Mouse (Mus musculus) G1E (cell line): ENCODE results near the gene Scml4. TPM values are rescaled to one million over a fixed set of nuclear protein-coding genes. Genes with fewer than 3 reads are reported as not detected.

Experiments
- ATAC-seq: 2 replicates; pipeline ENCODE4 v1.8.0; 2016; ENCODE audit warnings: mild to moderate bottlenecking; ENCODE audit not compliant: insufficient number of reproducible peaks, poor library complexity, low FRiP score, severe bottlenecking; ENCODE audit errors: extremely low read depth
- DNase-seq: peaks from one replicate; pipeline ENCODE4 v3.0.0; 2012; ENCODE audit warnings: low spot score
- H3K27me3 ChIP-seq: 2 replicates; pipeline ENCODE4 v1.6.1; 2012; ENCODE audit warnings: mild to moderate bottlenecking, low read length, inconsistent platforms; ENCODE audit not compliant: insufficient read depth
- H3K36me3 ChIP-seq: replicated peaks from 2 replicates; pipeline ENCODE3; 2012; ENCODE audit warnings: mild to moderate bottlenecking, inconsistent platforms
- H3K4me1 ChIP-seq: 2 replicates; pipeline ENCODE4 v1.6.1; 2012; ENCODE audit warnings: low read depth, low read length, inconsistent platforms, mixed read lengths; ENCODE audit not compliant: insufficient read depth
- H3K4me3 ChIP-seq: 2 replicates; pipeline ENCODE4 v1.5.1; 2012; ENCODE audit warnings: low read depth, mild to moderate bottlenecking, inconsistent platforms, low read length, moderate library complexity, mixed read lengths
- H3K9me3 ChIP-seq: replicated peaks from 2 replicates; pipeline ENCODE4 v1.6.1; 2012; ENCODE audit warnings: inconsistent platforms
- CTCF ChIP-seq: IDR thresholded peaks from 2 replicates; pipeline ENCODE4 v1.5.1; 2012; ENCODE audit warnings: low read depth, low read length, inconsistent platforms, mixed read lengths
- GATA1 ChIP-seq: IDR thresholded peaks from 2 replicates; pipeline ENCODE4 v1.6.1; 2012; ENCODE audit warnings: borderline replicate concordance, low read length, inconsistent platforms, mixed read lengths
- GATA2 ChIP-seq: IDR thresholded peaks from 2 replicates; pipeline ENCODE4 v1.6.1; 2012; ENCODE audit warnings: low read depth, low read length, inconsistent platforms, borderline replicate concordance
- POLR2AphosphoS5 ChIP-seq: IDR thresholded peaks from 2 replicates; pipeline ENCODE4 v1.6.1; 2012; ENCODE audit warnings: low read depth, low read length, inconsistent platforms; ENCODE audit not compliant: insufficient replicate concordance
- TAL1 ChIP-seq: conservative IDR thresholded peaks from 2 replicates; pipeline ENCODE4 v1.6.1; 2012; ENCODE audit warnings: low read depth, low read length, inconsistent platforms, mixed read lengths
- polyA plus RNA-seq: library from polyadenylated mRNA; stranded (reverse); fragments of >175 nt; gene quantifications from 2 replicates; pipeline ENCODE4 v1.2.3, GENCODE M21; 2012
- total RNA-seq, 2 experiments: library from RNA; stranded (forward) in 1 of 2; stranded (reverse) in 1 of 2; fragments of 200-1000 nt in 1 of 2; fragments of >200 nt in 1 of 2; fragmentation: Nextera tagmentation in 1 of 2; gene quantifications; 2 replicates each; pipeline ENCODE4 v1.2.3; 2014 to 2017

The Scml4 gene
- total and polyA plus RNA-seq, 3 experiments, result not detected

DNA sequence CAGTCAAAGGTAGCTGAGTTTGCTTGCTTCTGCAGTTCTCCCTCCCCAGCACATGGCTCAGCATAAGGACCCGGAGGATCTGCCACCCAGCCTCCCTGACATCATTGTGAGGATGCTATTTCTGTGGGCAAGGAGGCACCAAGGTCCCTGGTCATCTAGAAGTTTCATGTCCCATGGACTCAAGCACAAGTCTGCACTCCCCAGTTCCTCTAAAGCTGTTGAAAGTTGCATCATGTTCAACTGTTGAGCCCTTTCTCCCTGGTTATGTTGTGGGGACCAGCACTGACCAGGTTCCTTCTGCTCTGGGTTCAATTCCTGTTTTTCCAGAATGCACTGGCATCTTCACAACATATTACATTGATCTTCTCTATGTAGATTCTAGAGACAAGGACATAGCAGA is 42.9 kb downstream of the Scml4 start:
- no peaks in the 10 kb centered on the region for H3K27me3 ChIP-seq
- no peak for DNase-seq
- H3K4me3 ChIP-seq, result no peak overlapping the region
- H3K4me1 ChIP-seq, result no peaks in the 10 kb centered on the region
- no peaks in the 10 kb centered on the region for H3K36me3 ChIP-seq
- H3K9me3 ChIP-seq, result no peaks in the 10 kb centered on the region
- no peak for TF ChIP-seq CTCF
- no peak for TF ChIP-seq POLR2AphosphoS5
- no peak for TF ChIP-seq TAL1
- no peak for TF ChIP-seq GATA2
- TF ChIP-seq GATA1, result no peak
- no peak for ATAC-seq

DNA sequence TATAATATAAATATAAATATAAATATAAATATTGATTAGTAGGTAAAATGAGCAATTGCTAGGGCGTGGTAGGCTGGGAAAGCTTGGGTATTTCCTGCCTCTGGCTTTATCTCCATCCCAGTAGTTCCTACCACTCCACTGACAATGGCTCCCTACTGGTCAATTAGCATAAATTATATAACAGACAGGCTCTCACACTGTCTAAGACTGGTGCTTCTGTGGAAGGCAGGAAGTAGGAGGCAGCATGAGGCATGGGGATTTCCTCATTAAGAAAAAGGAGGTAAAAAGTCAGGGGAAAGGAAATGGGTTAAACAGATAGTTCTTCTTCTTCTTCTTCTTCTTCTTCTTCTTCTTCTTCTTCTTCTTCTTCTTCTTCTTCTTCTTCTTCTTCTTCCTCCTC is 48.4 kb downstream of the Scml4 start:
- no peaks in the 10 kb centered on the region for H3K4me1 ChIP-seq
- H3K36me3 ChIP-seq, result no peaks in the 10 kb centered on the region
- ATAC-seq (no peak), DNase-seq (no peak)
- no peaks in the 10 kb centered on the region for H3K9me3 ChIP-seq
- no peak overlapping the region for H3K4me3 ChIP-seq
- TF ChIP-seq GATA2, result no peak
- TF ChIP-seq TAL1, result no peak
- TF ChIP-seq POLR2AphosphoS5, result no peak
- no peak for TF ChIP-seq CTCF
- no peak for TF ChIP-seq GATA1
- no peaks in the 10 kb centered on the region for H3K27me3 ChIP-seq

DNA sequence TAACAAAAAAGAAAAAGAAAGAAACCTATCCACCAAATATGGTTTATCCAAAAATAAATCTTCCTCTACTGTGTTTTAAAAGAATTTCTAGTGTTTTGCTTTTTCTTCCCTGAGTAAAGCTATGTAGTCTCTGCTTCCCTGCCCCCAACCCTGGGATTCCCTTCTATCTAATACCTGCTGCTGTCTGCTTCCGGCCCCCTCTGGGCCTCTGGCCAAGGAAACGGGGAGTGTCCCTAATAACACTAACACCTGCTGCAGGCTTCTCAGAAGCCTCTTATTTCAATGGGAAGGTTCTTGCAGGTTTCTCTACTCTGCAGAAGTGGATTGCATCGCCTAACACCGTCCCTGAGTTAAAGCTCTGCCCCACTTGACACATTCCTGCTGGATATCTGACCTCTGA is 50.4 kb downstream of the Scml4 start:
- H3K4me3 ChIP-seq, result no peak overlapping the region
- H3K9me3 ChIP-seq, result no peaks in the 10 kb centered on the region
- ATAC-seq (no peak), DNase-seq (no peak)
- TF ChIP-seq POLR2AphosphoS5 (no peak), GATA2 (no peak), GATA1 (no peak), TAL1 (no peak), CTCF (no peak)
- H3K36me3 ChIP-seq, result no peaks in the 10 kb centered on the region
- H3K4me1 ChIP-seq, result no peaks in the 10 kb centered on the region
- H3K27me3 ChIP-seq, result no peaks in the 10 kb centered on the region

DNA sequence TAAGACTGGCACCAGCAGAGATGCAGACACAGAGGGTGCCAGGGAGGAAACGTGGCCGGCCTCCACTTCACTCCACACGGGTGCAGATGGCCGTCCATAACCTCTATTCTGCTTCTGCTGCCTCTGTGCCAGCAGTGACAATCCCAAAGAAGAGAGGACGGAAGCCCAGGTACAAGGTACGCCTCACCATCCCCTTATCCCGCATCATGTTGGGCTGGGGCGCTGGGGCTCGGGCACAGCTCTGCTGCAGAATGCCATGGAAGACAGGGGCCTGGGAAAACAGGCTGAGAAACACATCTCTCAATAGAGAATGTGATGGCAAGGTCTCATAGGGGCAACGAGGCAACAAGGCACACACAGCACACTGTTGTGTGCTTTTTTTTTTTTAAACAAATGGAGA is 51.9 kb downstream of the Scml4 start:
- DNase-seq (no peak), ATAC-seq (no peak)
- Histone ChIP-seq H3K4me3 (no peak overlapping the region), H3K27me3 (no peaks in the 10 kb centered on the region), H3K4me1 (no peaks in the 10 kb centered on the region), H3K36me3 (no peaks in the 10 kb centered on the region), H3K9me3 (no peaks in the 10 kb centered on the region)
- TF ChIP-seq CTCF (no peak), TAL1 (no peak), GATA2 (no peak), POLR2AphosphoS5 (no peak), GATA1 (no peak)

DNA sequence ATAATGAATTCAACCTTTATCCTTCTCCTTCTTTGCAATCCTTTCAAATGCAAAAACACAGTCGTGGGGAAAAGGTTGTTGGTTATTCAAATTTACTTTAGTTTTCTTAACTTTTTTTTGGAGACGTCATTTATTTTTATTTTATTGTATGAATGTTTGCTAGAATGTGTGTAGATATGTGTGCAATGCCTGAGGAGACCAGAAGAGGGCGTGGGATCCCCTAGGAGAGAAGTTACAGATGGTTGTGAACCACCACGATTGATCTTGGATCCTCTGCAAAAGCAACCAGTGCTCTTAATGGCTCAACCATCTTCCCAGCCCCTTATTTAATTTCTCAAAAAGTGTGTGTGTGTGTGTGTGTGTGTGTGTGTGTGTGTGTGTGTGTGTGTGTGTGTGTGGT is 53.0 kb downstream of the Scml4 start:
- H3K27me3 ChIP-seq, result no peaks in the 10 kb centered on the region
- TF ChIP-seq POLR2AphosphoS5 (no peak), TAL1 (no peak), CTCF (no peak), GATA1 (no peak), GATA2 (no peak)
- H3K36me3 ChIP-seq, result no peaks in the 10 kb centered on the region
- no peaks in the 10 kb centered on the region for H3K9me3 ChIP-seq
- no peak for ATAC-seq
- no peak for DNase-seq
- no peaks in the 10 kb centered on the region for H3K4me1 ChIP-seq
- H3K4me3 ChIP-seq, result no peak overlapping the region

DNA sequence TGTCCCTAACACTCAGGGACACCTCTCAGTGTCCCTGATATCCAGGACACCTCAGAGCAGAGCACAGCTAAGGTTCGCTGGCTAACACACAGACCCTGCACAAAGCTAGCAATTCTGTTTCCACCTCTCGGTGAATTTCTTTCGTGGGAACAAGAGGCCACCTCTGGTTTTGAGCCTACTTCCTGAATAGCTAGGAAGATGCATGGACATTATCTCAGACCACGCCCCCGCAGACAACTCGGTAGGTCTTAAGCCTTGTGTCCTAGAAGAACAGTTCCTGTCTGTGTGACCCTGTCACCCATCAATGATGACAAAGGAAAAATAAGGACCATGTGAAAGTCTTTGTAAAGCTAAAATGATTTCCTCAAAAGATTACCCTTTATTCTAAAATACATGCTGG is 54.0 kb downstream of the Scml4 start:
- no peak for DNase-seq
- TF ChIP-seq TAL1, result no peak
- TF ChIP-seq GATA2, result no peak
- no peak for TF ChIP-seq POLR2AphosphoS5
- no peak for TF ChIP-seq CTCF
- no peak for TF ChIP-seq GATA1
- Histone ChIP-seq H3K4me3 (no peak overlapping the region), H3K36me3 (no peaks in the 10 kb centered on the region), H3K9me3 (no peaks in the 10 kb centered on the region), H3K4me1 (no peaks in the 10 kb centered on the region), H3K27me3 (no peaks in the 10 kb centered on the region)
- ATAC-seq, result no peak

DNA sequence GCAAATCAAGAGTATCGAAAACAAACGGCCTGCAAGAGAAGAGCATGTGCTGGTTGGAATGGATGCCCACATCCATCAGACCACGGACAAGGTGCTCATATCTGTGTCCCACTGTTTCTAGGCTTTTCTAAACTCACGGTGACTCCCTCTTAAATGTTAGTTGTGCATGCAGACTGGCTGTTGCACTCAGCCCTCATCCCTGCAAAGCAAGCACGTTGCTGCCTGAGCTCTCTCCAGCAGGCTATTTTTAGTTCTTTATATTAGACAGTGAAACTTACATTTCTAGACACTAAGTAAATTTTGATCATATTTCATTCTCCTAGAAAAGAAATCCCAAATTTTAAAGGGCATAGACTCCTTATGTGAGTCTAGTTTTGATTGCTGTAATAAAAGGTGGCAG is 57.2 kb downstream of the Scml4 start:
- no peaks in the 10 kb centered on the region for H3K27me3 ChIP-seq
- ATAC-seq, result no peak
- no peak for DNase-seq
- no peaks in the 10 kb centered on the region for H3K36me3 ChIP-seq
- H3K9me3 ChIP-seq, result no peaks in the 10 kb centered on the region
- H3K4me3 ChIP-seq, result no peak overlapping the region
- H3K4me1 ChIP-seq, result no peaks in the 10 kb centered on the region
- TF ChIP-seq GATA1 (no peak), GATA2 (no peak), TAL1 (no peak), CTCF (no peak), POLR2AphosphoS5 (no peak)
